Mouse (Mus musculus) heart, postnatal 0 days (tissue): Measurements from ENCODE around the gene Gpr152. TPM values are rescaled to one million over a fixed set of nuclear protein-coding genes. Genes with fewer than 3 reads are reported as not detected.
A peak's percentile ranks its signal among the peaks of the same experiment; 100 is the strongest.

Experiments
- ATAC-seq: fragments of 200-750 bp; cut with Nextera tagmentation; 2 replicates; pipeline ENCODE4 v1.8.0; 2017; ENCODE audit warnings: low read depth, moderate number of reproducible peaks, moderate library complexity; ENCODE audit not compliant: insufficient read depth
- DNase-seq: peaks from one replicate; pipeline ENCODE4 v3.0.0-alpha.2; 2016; ENCODE audit warnings: low spot score
- H3K27ac ChIP-seq: fragments of 300-500 bp; sonication (generic); 2 replicates; pipeline ENCODE4 v1.5.1; 2014; ENCODE audit warnings: low read depth, mild to moderate bottlenecking
- H3K27me3 ChIP-seq: fragments of 300-500 bp; sonication (generic); 2 replicates; pipeline ENCODE4 v1.6.1; 2014; ENCODE audit warnings: low read length, mixed read lengths; ENCODE audit not compliant: control insufficient read depth, insufficient read depth
- H3K36me3 ChIP-seq: fragments of 300-500 bp; sonication (generic); replicated peaks from 2 replicates; pipeline ENCODE4 v1.6.1; 2014; ENCODE audit warnings: low read length, mixed read lengths; ENCODE audit not compliant: control insufficient read depth, insufficient read depth
- H3K4me1 ChIP-seq: fragments of 300-500 bp; sonication (generic); 2 replicates; pipeline ENCODE4 v1.6.1; 2014; ENCODE audit warnings: antibody characterized with exemption; ENCODE audit not compliant: control insufficient read depth, insufficient read depth
- H3K4me2 ChIP-seq: fragments of 300-500 bp; sonication (generic); 2 replicates; pipeline ENCODE4 v1.6.1; 2014; ENCODE audit warnings: low read depth, mild to moderate bottlenecking, low read length, moderate library complexity
- H3K4me3 ChIP-seq: fragments of 300-500 bp; sonication (generic); 2 replicates; pipeline ENCODE4 v1.5.1; 2014; ENCODE audit warnings: low read depth, low read length
- H3K9ac ChIP-seq: fragments of 300-500 bp; sonication (generic); replicated peaks from 2 replicates; pipeline ENCODE4 v1.6.1; 2014; ENCODE audit warnings: low read depth, low read length, mixed read lengths
- H3K9me3 ChIP-seq: fragments of 300-500 bp; sonication (generic); replicated peaks from 2 replicates; pipeline ENCODE4 v1.6.1; 2016; ENCODE audit warnings: low read length; ENCODE audit not compliant: control insufficient read depth
- CTCF ChIP-seq: IDR thresholded peaks from 2 replicates; pipeline ENCODE4 v1.5.1; 2016; ENCODE audit warnings: antibody characterized with exemption, control low read depth, low read depth
- EP300 ChIP-seq: IDR thresholded peaks from 2 replicates; pipeline ENCODE4 v1.6.1; 2016; ENCODE audit warnings: antibody characterized with exemption, low read depth
- WGBS: fragments of 180-500 bp; shearing (Covaris S2); extraction: QIAGEN DNeasy Blood & Tissue Kit; methylation state at CpG from one replicate; pipeline ENCODE4 v1.1.7; 2014; 5-methylcytosine and 5-hydroxymethylcytosine counted together
- polyA plus RNA-seq: library from polyadenylated mRNA; unstranded; fragments of >200 nt; fragmentation: Nextera tagmentation; extraction: Ambion mirVana; gene quantifications from 2 replicates; pipeline ENCODE4 v1.2.1, GENCODE M21; 2015
- total RNA-seq: library from RNA; depleted of rRNA; stranded (reverse); fragments of >200 nt; gene quantifications from 2 replicates; pipeline ENCODE4 v1.2.3, GENCODE M21; 2014; ENCODE audit warnings: low replicate concordance

Gene Gpr152
- total and polyA plus RNA-seq, 2 experiments from 2014 or later = 0.03 TPM; not detected in 1

DNA sequence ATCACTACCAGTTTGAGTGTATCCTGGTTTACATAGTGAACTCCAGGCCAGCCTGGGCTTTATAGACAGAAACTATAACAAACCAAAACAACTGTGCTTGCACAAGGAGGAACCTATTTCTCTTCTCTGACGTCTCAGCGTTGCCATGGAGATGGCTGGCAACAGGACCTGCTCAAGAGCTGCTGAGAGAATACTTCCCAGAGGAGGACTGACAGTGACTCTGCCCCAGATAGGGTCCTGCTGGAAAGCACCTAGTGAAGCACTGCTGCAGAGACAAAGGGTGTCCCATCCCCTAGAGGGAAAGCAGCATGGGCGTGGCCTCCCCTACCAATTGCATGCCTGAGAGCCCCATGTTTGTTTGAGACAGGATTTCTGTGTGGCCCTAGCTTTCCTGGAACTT, 42.3 kb downstream of the Gpr152 start:
- H3K9ac ChIP-seq = 0 out of 2 replicates have a peak overlapping the region, but pooled peaks have one; percentile 1
- no peak overlapping the region for H3K27ac ChIP-seq
- no peaks in the 10 kb centered on the region for H3K9me3 ChIP-seq
- H3K4me1 ChIP-seq = peaks cover 23% of the 10 kb centered on the region
- H3K4me3 ChIP-seq = no peak overlapping the region
- H3K27me3 ChIP-seq = no peaks in the 10 kb centered on the region
- no peak overlapping the region for H3K4me2 ChIP-seq
- TF ChIP-seq CTCF = no peak
- no peak for TF ChIP-seq EP300
- ATAC-seq (no peak), DNase-seq (no peak)
- H3K36me3 ChIP-seq = no peaks in the 10 kb centered on the region
- WGBS = 42% methylated on average over 3 of the region's 3 CpGs

DNA sequence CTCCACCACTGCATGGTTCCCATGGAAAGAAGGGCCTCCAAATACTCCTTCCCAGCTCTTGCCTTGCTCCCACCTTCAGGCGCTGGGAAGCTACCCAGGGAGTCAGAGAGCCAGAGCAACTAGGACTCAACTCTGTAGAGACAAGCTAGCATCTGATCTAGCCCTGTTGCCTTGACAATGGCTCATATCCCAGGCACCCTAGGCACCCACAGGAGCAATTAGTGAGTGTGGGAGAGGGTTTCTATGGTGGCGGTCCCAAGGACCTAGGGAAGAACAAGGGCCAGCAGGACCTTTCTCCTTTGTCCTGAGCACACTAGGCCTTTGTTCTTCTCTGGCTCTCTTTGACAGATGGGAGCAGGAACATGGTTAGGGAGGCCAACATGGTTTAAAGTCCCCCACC, 44.1 kb downstream of the Gpr152 start:
- Histone ChIP-seq H3K9ac (no peak overlapping the region), H3K36me3 (no peaks in the 10 kb centered on the region), H3K4me3 (no peak overlapping the region), H3K27me3 (no peaks in the 10 kb centered on the region), H3K4me2 (no peak overlapping the region), H3K9me3 (no peaks in the 10 kb centered on the region), H3K4me1 (peaks cover 33% of the 10 kb centered on the region), H3K27ac (no peak overlapping the region)
- 73% methylated on average over 2 of the region's 2 CpGs for WGBS
- no peak for TF ChIP-seq CTCF
- TF ChIP-seq EP300 = no peak
- DNase-seq (no peak), ATAC-seq (no peak)

DNA sequence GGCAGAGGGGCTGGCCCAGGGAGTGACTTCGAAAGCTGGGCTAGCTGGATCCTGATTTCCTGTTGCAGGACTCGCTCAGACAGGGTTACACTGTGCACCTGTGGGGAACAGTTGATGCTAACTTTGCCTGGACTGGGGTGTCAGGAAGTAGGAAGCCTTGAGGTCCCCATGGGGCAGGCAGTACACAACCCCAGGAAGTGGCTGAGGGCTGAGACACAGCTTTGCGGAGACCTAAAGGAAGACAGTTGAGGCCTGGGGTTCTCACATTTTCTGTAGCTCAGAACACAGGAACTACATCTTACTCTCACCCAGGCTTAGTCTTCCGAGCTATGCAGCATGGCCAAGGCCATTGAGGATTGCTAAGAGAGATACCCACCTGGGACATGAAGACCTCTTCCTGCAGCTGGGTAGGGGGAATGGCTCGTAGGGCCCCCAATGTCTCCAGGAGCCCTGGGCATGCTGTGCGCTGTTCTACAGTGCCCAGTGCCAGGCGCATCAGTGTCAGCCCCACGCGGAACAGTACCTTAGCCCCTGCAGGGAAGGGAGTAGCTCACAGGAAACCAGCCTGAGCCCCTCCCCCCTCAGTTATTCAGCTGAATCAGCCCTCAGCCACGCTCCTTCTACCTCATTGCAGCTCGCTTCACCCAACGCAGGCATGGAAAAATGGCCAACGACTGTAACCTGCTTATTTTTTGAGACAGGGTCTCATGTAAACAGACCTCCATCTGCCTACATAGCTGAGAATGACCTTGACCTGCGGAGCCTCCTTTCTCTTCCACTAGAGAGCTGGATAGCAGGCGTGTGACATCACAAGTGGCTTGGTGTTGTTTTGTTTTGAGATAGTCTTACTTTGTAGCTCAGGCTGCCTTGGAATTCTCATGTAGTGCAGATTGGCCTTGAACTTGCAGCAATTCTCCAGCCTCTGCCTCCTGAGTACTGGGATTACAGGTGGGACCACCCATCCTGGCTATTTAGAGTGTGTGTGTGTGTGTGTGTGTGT, 45.7 kb downstream of the Gpr152 start:
- DNase-seq = no peak
- H3K9ac ChIP-seq = no peak overlapping the region

GRCm38 (mm10) chr19:4187303-4187702, 47.7 kb downstream of the Gpr152 start:
- 56% methylated on average over 3 of the region's 3 CpGs for WGBS
- TF ChIP-seq EP300 (no peak), CTCF (no peak)
- Histone ChIP-seq H3K4me3 (no peak overlapping the region), H3K4me1 (peaks cover 36% of the 10 kb centered on the region), H3K36me3 (no peaks in the 10 kb centered on the region), H3K27ac (peak overlapping the region; percentile 56), H3K9me3 (no peaks in the 10 kb centered on the region), H3K4me2 (peak overlapping the region; percentile 18; the same call in 1 of the 2 replicates), H3K9ac (no peak overlapping the region), H3K27me3 (no peaks in the 10 kb centered on the region)
- no peak for DNase-seq
- ATAC-seq = no peak

More for the DNA sequence above, 45.7 kb downstream of the Gpr152 start:
- peak; percentile 53; the same call in 1 of the 2 replicates for ATAC-seq
- Histone ChIP-seq H3K27ac (peak overlapping the region; percentile 61), H3K36me3 (no peaks in the 10 kb centered on the region), H3K9me3 (no peaks in the 10 kb centered on the region), H3K4me3 (no peak overlapping the region), H3K27me3 (no peaks in the 10 kb centered on the region), H3K4me2 (peak overlapping the region; percentile 36; the same call in 1 of the 2 replicates), H3K4me1 (peaks cover 33% of the 10 kb centered on the region)
- WGBS = 38% methylated on average over 15 of the region's 15 CpGs
- TF ChIP-seq CTCF (no peak), EP300 (no peak)

DNA sequence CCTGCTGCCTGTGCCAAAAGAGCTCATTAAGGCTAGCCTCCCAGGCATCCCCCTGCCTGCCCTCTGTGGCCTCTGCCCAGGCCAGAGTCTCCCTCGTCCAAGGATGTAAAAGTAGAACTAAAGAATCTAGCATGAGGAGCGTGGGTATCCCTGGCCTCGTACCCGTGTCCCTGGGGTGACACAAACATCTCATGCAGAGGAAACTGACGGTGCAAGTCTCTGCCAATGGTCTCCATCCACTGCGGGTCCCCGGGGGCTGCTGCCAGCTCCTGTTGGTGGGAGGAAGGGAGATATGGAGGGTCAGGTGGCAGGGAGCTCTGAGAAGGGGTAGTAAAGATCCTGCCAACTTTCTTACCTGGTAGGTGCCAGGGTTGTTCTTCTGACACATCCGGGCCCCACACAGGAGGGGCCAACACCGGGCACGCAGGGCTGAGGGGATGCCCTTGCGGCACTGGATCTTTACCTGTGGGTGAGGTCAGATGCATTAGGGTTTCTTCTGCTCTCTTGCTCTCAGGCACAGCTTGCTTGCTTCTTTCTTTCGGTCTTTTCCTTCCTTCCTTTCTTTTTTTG, 49.5 kb downstream of the Gpr152 start:
- Histone ChIP-seq H3K4me2 (peak overlapping the region; percentile 13; the same call in 1 of the 2 replicates), H3K4me3 (no peak overlapping the region), H3K36me3 (peaks cover 11% of the 10 kb centered on the region), H3K4me1 (peaks cover 46% of the 10 kb centered on the region), H3K27ac (no peak overlapping the region), H3K9me3 (no peaks in the 10 kb centered on the region), H3K27me3 (no peaks in the 10 kb centered on the region), H3K9ac (no peak overlapping the region)
- no peak for ATAC-seq
- no peak for DNase-seq
- 79% methylated on average over 12 of the region's 12 CpGs for WGBS
- no peak for TF ChIP-seq EP300
- TF ChIP-seq CTCF = no peak
